Mouse (Mus musculus) regulatory T cell (primary cell): ENCODE measurements around the gene Orc2.

Source experiments
- in situ Hi-C: fragments of 300-600 bp; cut with MboI, MseI; formaldehyde crosslinking; loops from one replicate; pipeline ENCODE4 v1.15.1; 2025; ENCODE audit warnings: high pct_unique_total_duplicates

Orc2 gene

GRCm38 (mm10) chr1:58423371-58424248, 81.3 kb downstream of the Orc2 start, which contains the start of gene Clk1:
Clk1 (minus strand) TSS chr1:58424066.
- in situ Hi-C loops: loop anchor here (10.0 kb wide), 1 partner anchor 1251 kb away; the partner anchor contains the start of gene Sumo1

GRCm38 (mm10) chr1:58422879-58423278, 82.0 kb downstream of the Orc2 start:
- in situ Hi-C loops: loop anchor here (10.0 kb wide), 1 partner anchor 1252 kb away; the partner anchor contains the start of gene Sumo1

GRCm38 (mm10) chr1:58420961-58421360, 83.9 kb downstream of the Orc2 start:
- in situ Hi-C loops: loop anchor here (10.0 kb wide), 1 partner anchor 1254 kb away; the partner anchor contains the start of gene Sumo1

- in situ Hi-C loops: loop anchor here (10.0 kb wide), 1 partner anchor 1255 kb away; the partner anchor contains the start of gene Sumo1
Observed at GRCm38 (mm10) chr1:58420032-58420431, 84.9 kb downstream of the Orc2 start.

GRCm38 (mm10) chr1:58416048-58416447, 88.9 kb downstream of the Orc2 start:
- in situ Hi-C loops: no loop called here

- in situ Hi-C loops: no loop called here
Observed at GRCm38 (mm10) chr1:58415442-58415841, 89.5 kb downstream of the Orc2 start.
